Mouse (Mus musculus) spleen, postnatal 36 days (tissue): Measurements from ENCODE around the gene Usp22.
"Not testable (repeated sequence)": the region's sequence is repeated elsewhere in the genome, so short reads cannot be mapped to it uniquely, and the experiment has no call there.

Source experiments
- DNase-seq, 2 experiments: peaks; one replicate each; pipeline ENCODE4 v3.0.0; 2022; ENCODE audit warnings: low spot score in 2 of 2, mixed read lengths in 1 of 2

Usp22 gene

GRCm38 (mm10) chr11:61190776-61191175 lies 15.9 kb upstream of the Usp22 start:
- no peak for DNase-seq

GRCm38 (mm10) chr11:61183820-61184219 lies 9.0 kb upstream of the Usp22 start:
- no peak for DNase-seq

GRCm38 (mm10) chr11:61181624-61182023 lies 6.8 kb upstream of the Usp22 start:
- DNase-seq, result no peak

- no peak for DNase-seq
These were observed 5.5 kb upstream of the Usp22 start for GRCm38 (mm10) chr11:61180361-61180760.

GRCm38 (mm10) chr11:61176321-61176720 lies 1.5 kb upstream of the Usp22 start:
- DNase-seq, result no peak

GRCm38 (mm10) chr11:61175778-61176177 lies 923 bp upstream of the Usp22 start:
- DNase-seq, result no peak

- DNase-seq, result peak; percentile 48 to 55
These were observed 499 bp downstream of the Usp22 start for GRCm38 (mm10) chr11:61174291-61174820.

- not testable (repeated sequence) for DNase-seq
These were observed 1.4 kb downstream of the Usp22 start for GRCm38 (mm10) chr11:61173477-61173876.

- no peak for DNase-seq
These were observed 4.7 kb downstream of the Usp22 start for GRCm38 (mm10) chr11:61170184-61170583.

- no peak for DNase-seq
These were observed 10.0 kb downstream of the Usp22 start for GRCm38 (mm10) chr11:61164881-61165280.

- no peak for DNase-seq
These were observed 10.5 kb downstream of the Usp22 start for GRCm38 (mm10) chr11:61164366-61164765.

GRCm38 (mm10) chr11:61163341-61163740 lies 11.5 kb downstream of the Usp22 start:
- no peak for DNase-seq

GRCm38 (mm10) chr11:61162776-61163175 lies 12.1 kb downstream of the Usp22 start:
- no peak for DNase-seq

GRCm38 (mm10) chr11:61161121-61161520 lies 13.7 kb downstream of the Usp22 start:
- DNase-seq, result no peak

- peak in 1 of 2 experiments; percentile 15 for DNase-seq
These were observed 14.8 kb downstream of the Usp22 start for GRCm38 (mm10) chr11:61159796-61160732.

GRCm38 (mm10) chr11:61158141-61158540 lies 16.7 kb downstream of the Usp22 start:
- DNase-seq, result no peak

GRCm38 (mm10) chr11:61155727-61156126 lies 19.1 kb downstream of the Usp22 start:
- peak; percentile 70 to 72 for DNase-seq

GRCm38 (mm10) chr11:61150233-61151001 lies 24.4 kb downstream of the Usp22 start:
- no peak for DNase-seq

GRCm38 (mm10) chr11:61147300-61147683 lies 27.6 kb downstream of the Usp22 start:
- DNase-seq, result no peak

- no peak for DNase-seq
These were observed 28.1 kb downstream of the Usp22 start for GRCm38 (mm10) chr11:61146645-61147299.

- no peak for DNase-seq
These were observed 29.3 kb downstream of the Usp22 start for GRCm38 (mm10) chr11:61145551-61145950.
